Mouse (Mus musculus) kidney, adult 2 months (tissue): ENCODE results near the gene Dydc1.

Experiments
- CTCF ChIP-seq: fragments of 200-500 bp; conservative IDR thresholded peaks from 2 replicates; pipeline ENCODE4 v1.5.1; 2011; ENCODE audit warnings: low read depth, mild to moderate bottlenecking, control low read depth, low read length, moderate library complexity, mixed read lengths; ENCODE audit not compliant: insufficient read depth, insufficient read length
- POLR2A ChIP-seq: fragments of 200-500 bp; IDR thresholded peaks from one replicate; pipeline ENCODE4 v1.6.1; 2011; ENCODE audit warnings: low read depth, low read length, control low read depth

DNA sequence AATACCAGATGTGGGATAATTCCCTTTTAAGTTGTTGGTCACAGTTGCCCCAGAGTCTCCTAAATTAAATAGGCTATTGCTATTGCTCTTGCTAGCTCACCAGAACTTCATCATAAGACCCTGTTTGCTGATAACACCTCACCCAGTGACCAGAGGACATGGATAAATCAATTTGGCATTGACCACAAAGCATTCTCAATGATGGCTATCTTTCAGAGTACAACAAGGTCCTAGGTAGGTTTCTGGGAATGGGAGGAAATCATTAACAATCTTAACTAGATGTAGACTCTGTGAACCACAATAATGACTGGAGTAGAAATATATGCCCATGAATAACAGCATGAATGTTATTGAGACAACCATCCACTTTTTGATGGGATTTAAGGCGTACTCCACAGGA, 68.0 kb downstream of the Dydc1 start:
- no peak for TF ChIP-seq CTCF
- TF ChIP-seq POLR2A, result no peak
